Mouse (Mus musculus) cerebellum, postnatal 4 days (tissue): ENCODE data around the gene Swap70.
A peak's percentile ranks its signal among the peaks of the same experiment; 100 is the strongest.

Experiments used
- DNase-seq, 2 experiments: peaks; one replicate each; pipeline ENCODE4 v3.0.0; 2022; ENCODE audit warnings: low spot score in 2 of 2, mixed read lengths in 1 of 2

The Swap70 gene

DNA sequence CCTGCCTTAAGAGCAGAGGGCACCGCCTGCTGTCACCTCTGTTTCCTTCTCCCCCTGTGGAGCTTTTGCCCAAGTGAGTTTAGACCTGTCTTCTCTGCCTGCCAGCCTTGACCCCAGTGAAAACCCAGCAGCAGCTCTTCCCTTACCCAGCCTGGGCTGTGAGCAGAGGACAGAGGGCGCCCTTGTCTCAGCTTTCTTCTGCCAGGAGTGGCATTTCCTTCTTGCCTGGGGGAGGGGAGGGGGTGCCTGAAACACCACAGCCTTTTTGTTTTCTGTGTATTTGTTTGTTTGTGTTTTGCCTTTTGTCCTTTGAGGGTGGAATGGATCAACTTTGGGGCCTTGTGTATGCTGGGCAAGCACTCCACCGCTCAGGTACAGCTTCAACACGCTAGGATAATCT is 50.9 kb downstream of the Swap70 start:
- no peak for DNase-seq

DNA sequence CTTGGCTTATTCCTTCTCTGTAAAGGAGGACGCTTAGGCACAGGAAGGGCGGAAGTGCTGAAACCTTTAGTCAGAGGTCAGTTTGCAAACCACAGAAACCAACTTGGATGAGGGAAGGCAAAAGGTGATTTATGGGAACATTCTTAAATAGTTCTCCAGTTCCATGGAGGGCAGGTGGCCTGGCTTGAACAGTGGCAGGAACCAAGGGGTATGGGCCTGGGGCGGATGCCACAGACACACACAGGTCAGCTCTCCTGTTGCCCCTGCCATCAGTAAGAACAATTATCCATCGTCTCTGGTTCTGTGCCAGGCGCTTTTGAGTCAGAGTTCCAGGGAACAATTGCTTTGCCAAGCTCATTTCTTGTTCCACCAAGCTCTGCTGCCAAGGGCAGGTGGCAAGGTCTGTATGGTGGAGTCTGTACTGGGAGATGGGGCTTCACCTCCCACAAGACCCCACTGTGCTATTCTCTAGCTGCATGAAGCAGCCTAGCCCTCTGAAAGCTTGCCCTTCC is 56.3 kb downstream of the Swap70 start:
- DNase-seq: no peak

DNA sequence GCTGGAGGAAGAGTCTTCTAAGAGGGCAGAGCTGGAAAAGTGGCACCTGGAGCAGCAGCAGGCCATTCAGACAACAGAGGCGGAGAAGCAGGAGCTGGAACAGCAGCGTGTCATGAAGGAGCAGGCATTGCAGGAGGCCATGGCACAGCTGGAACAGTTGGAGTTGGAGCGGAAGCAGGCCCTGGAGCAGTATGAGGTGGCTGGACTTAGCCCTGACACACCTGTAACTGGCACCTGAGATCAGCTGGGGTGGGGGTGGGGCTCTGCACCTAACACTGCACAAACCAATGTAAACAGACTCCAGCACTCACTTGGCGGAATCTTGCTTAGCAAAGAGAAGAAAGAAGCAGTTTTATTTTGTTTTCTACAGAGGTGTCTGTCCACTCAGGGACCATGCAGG is 57.7 kb downstream of the Swap70 start:
- no peak for DNase-seq

DNA sequence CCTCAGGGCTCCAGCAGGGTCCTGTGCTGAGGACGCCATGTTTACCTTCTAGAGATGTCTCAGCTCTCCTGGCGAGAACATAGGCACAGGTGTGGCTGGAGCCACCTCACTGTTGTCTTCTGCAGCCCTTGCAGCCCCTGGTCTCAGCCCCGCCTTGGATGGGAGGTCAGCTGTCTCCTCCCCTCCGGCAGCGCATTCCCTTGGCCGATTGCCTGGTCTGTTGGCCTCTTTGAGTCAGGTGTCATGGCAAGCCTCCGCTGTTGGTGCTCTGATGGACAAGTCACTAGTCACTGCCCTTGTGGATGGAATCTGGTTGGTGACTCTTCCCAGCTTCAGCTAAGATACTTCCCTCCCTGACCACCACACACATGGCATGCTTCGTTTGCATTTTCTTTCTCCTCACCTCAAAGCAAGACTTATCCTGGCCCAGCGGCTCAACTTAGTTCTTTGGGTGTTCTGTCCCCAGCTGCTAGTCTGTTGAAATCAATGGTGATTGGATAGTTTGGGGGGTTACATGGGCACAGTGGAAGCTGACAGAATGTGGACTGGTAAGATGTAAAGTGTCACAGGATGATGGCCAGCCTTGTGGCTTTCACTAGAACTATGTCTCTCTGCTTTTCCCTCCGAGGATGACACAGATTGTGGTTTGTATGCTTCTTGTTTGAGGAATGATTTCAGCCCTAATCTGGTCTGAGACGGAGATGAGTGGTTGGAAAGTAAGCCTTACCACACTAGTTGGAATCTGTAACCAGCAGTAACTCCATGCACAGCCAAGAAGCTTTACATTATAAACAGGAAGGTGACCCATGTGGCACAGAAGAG is 60.1 kb downstream of the Swap70 start:
- no peak for DNase-seq

DNA sequence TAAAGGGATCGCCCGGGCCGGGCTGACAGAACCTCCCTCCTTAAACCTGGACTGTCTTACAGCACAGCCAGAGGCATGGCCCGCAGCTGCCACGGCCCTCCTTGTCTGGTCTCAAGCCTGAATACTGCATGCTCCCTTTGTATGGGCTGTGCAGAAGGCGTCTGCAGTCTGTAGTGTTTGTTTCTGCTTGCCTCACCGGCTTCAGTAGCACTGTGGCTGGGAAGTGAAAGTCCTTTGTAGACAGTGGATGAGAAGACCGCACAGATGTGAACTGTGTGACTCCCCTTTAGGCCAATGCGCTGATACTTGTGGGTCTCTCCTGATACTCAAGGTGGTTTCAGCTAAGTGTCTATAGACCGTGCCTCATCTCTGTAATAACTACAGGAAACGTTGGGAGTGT is 61.3 kb downstream of the Swap70 start:
- DNase-seq: no peak

DNA sequence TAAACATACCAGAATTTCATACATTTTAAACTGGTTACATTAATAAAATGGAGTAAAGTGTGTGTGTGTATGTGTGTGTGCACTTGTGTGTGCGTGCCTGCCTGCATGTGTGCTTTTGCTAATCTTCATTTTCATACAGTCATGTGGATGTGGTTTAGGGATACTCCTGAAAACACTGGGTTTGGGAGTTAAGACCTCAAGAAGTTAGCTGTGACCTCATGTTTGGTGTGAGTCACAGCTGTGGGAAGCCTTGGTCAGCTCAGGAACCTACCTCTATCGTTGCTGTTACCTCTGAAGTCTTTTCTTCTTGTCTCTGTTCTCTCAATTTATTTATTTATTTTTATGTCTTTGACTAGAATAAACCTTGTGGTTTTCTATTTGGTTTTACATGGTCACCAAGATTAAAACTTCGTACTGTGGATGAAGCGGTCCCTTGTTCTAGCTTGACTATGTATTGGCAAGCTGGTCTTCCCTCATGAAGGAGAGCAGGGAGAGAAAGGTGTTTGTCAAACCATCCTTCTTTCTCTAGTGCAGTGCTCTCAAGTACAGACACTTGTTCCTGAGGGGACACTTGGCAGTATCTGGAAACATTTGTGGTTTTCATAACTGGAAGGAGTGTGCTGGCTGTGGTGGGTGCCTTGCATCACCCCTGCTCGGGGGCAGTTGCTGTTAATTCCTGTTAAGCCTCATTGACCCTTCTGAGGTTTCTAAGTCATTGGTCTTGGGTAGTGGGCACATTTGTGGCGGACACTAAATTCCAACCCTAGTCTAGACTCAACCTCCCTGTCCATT is 62.2 kb downstream of the Swap70 start:
- no peak for DNase-seq

DNA sequence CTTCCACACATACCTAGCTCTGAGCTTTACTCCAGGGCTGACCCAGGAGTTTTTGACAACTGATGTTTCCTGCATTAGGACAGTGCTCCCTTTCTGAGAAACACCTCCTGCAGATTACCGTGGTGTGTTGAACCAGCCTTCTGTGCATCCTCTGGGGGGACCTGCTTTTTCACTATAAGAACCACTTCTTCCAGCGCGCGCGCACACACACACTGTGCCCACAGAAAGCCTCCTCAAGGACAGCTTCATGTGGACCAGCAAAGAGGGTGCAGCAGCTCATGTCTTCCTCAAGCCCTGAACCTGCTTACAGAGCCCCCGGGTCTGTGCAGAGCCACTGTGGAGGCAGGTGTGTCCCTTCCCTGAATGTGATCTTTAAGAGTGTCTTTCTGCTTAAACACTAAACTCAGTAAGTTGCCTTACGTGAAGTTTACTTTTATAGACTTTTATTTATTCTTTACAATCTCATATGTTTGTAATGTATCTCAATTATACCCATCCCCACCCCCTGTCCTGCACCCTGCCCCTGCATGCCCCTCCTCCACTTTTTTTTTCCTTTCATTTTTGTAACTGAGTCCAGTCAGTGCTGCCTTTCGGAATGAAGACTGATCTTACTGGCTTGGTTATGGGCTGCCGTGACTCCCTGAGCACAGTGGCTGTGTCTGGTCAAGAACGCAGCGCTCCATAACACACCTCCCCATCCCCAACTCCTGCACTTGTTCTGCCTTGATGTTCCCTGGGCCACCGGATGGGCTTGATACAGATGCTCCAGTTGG is 63.8 kb downstream of the Swap70 start:
- DNase-seq: no peak

DNA sequence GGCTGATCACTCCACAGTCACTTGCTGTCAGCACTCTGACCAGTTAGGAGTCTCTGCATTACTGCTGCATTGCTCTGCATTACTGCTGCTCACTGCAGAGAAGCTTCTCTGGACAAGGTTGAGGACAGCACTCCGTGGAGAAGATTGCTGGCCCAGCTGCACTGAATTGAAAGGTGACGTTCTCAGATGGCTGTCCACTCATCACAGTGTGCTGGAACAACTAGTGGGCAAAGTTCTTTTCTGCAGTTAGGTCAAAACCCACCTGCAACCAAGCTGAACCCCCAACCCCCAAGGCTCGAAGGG is 64.3 kb downstream of the Swap70 start:
- no peak for DNase-seq

DNA sequence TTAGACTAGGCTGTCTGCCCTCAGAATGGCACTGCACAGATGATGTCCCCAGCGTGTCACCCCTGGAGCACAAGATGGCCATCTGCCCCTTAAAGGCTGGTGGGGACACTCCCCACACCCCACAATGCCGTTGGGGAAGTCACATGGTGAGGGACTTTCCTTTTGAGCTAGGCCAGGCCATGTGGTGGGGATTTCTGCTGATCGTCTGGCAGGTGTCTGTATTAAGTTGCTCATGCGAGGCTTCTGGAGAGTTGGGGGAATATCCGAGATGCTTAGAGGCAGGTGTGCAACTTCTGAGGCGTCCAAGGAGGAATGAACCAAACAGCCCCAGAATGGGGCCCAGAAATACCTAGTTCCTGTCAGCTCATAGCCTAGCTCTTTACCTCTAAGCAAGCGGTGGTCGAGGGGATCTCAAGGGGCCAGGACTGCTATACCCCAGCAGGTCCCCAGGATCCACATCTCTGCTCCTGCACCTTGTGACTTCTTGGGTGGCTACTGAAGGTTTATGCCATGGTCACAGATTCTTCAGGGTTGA is 64.8 kb downstream of the Swap70 start:
- no peak for DNase-seq

DNA sequence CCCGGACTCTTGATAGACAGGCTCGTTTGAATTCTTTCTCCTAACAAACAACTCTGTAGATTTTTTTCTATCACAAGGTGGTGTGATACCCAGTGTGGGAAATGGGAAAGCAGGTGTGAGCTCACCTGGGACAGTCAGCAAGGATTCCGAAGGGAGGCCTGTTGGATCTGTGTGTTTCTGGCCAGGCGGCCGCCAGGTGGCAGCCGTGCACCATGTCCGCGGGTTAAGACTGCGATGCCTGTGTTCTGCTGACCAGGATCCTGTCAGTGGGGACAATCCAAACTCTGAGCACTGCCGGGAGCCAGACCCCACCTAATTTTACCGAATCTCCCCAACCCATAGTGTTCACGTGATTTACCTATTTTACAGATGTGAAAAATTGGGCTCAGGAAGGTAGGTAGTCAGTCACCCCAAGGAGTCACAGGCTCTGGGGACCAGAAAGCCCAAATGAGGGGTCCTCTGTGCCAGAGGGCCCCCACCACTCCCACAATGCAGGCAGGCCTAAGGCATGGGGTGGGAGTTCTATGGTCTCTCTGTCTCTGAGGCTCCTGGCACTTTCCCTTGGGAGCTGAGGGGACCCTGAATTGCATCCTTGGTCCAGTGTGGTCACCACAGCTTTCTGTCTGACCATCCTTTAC is 65.4 kb downstream of the Swap70 start:
- peak; percentile 72 to 85 for DNase-seq

DNA sequence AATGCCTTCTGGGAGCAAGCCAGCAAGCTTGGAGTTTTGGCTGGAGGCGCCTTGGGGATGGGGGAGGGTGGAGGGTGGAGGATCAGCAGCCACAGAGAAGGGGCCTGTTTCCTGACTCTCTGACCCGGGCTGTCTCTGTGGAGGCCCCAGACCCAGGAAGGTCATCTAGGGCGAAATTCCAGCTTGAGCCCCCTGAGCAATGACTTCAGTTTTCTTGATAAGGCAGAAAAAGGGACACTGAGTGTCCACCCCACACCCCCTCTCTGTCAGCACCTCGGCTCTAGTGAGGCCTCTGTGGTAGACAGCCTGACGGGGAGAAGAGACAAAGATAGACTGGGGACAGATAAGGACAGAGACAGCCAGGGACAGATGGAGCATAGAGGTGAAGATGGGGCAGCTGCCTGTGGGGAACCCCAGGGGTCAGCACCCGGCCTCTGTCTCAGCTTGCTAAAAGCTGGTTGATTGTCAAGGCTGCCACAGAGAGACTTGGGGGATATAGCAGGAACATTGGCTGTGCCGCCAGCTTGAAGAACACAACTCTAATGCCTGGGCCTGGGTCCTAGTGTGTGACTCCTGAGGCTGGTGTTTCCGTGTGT is 66.1 kb downstream of the Swap70 start:
- DNase-seq: no peak

DNA sequence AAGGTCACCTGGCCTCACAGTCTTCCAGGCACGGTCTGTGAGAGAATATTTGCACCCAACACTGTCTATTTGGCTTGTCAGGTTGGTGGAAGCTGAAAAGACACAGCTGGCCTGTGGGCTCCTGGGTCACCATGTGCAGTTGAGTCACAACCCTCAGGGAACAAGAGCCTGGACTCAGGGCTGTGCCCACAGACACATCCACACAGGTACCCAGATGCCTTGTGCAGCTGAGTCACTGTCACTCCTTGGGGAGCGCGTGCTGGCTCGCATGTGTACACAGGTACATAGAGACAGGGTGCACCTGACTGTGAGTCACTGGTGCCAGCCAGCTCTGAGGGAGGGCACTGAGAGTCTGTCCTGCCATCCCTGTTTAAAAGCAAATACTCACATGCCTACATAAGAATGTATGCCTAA is 66.7 kb downstream of the Swap70 start:
- DNase-seq: no peak

DNA sequence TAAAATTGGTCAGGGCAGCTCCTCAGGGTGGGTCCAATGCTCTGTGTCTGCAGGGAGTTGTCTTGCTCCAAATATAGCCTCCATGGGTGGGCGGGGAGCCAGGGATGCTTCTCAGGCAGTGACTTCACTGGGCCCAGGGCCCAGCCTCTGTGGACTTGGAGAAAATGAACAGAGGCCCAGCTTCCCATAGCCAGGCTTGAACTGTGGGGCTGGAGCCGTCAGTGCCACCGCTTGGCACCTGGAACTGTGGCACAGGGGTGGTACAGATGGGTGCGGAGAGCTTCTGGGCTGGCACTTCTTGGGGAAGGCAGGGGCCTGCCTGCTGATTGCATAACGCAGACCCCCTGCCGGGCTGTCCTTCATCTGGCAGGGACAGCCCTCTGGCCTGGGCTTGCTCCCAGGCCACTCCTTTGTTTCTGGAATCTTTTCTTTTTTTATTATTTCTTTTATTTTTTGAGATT is 67.2 kb downstream of the Swap70 start:
- DNase-seq: peak; percentile 36 to 64

DNA sequence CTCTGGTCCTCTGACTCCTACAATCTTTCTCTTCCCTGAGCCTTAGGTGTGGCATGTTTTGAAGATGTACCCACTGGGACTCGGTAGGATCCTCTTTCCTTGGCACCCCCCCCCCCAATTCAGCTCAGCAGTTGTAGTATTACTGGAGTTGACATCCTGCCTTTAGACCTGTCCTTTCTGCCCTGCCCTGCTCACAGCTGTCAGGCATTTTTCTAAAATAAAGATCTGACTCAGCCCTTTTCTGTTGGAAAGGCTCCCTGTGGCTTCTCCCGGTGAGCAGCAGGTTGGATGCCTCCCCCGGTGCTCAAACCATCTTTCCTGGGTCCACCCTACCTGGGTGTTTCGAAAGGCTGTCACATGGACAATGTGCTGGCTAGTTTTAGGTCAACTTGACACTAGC is 68.1 kb downstream of the Swap70 start:
- DNase-seq: no peak

DNA sequence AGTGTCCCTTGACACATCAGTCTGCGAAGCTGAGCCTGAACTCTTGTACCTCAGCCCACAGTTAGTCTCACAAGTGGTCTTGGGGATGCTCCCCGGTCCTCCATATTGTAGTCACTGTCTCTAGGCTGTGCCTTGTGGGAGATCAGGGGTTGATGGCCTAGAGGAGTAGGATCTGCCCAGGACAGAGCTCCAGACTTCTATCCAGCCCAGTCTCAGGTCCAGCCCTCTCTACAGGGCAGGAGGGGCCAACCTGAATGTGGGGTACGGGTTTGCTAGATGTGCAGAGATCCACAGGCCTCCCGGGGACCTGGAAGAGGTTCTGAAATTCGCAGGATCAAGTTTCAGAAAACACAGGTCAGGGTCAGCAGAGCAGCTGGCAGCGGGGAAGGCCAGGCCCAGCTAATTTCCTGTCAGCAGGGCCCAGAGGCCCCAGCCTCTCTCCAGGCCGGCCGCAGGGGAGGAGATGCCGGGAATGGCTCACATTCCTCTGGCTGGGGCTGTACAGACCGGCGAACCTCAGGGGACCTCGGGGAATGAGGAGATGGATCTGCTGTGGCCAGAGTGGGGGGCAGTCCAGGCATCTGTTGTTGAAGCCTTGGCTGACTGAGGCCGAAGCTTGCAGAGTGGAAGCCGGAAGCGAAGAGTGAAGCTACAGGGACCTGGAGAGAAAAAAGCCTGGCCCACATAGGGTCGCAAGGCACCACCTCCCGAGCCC is 75.5 kb downstream of the Swap70 start:
- no peak for DNase-seq

DNA sequence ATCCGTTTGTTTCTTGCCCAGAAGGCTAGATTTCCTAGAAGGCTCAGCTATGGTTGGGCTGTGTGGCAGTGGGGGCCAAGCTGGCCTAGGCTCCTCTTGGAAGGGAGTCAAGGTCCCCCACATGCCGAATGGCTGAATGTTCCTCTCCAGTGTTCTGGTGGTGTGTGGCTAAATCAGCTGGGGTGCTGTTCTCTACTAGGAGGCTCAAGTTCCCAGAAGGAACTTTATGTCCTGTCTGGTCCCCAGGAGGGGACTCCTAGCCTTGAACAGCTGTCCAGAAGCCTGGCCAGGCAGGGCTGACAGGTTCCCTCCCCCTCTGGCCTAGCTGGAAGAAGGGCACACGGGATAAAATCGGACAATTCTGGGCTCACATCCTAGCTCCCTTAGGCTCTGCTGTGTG is 76.1 kb downstream of the Swap70 start:
- no peak for DNase-seq

DNA sequence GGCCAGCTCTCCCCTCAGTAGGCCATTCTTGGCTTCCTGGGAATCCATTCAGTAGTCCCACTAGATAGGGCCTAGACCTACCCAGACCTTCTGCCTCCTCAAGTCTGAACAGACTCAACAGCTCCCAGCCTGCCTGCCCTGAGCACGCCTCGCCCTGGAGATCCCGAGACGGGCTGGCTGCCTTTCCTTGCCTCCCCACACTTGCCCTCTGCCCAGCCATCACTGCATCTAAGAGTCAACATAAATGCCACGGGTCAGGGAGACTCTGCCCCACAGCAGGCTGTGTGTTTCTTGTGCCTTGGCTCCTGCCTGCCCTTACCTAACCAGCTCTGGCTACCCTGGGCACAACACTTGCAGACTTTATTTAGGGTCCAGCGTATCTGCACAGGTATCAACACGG is 76.6 kb downstream of the Swap70 start:
- DNase-seq: no peak

DNA sequence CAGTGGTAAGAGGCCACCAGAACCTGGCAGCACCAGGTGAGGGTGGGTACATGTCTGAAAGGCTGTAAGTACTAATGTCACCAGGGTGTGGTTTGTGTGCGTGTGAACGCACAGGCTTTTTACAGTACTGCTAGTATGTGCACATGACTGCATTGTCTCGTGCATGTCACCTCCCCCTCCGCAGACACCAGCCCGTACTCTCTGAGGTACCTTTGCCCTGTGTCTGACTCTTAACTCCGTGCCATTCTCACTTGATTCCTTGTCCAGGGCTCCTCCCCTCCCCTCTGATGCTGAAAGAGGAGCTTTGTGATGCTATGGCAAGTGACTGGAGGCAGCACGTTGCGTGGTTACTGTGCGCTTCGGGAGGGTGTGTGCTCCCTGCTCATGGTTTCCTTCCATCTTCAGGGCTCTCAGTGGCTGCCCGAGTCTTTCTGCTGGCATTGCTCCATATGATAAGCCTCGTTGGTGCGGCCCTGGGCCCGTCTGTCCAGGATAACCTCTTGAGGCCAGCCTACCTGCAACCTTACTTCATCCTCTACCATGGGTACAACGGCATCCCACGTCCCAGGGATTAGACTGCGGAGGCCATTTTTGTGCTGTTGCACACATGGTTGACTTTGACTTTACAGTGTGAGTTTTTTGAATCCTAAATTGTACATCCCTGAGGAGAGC is 77.4 kb downstream of the Swap70 start:
- DNase-seq: no peak

DNA sequence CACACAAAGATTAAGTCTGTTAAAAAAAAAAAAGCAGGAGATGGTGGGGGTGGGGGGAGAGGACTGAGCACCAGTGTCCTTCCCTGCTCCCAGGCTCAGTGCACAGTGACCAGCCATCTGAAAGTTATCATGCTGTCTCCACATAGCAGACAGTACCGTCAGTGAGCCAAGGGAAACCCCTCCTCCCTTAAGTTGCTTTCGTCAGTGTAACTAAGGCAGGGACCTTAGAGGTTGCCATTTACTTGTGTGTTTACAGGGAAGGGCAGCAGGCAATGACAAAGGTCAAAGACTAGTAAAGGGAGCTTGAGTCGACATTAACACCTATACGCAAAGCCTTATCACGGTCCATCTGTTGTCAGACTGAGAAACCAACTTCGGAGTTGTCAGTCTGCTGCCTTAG is 81.4 kb downstream of the Swap70 start:
- no peak for DNase-seq

DNA sequence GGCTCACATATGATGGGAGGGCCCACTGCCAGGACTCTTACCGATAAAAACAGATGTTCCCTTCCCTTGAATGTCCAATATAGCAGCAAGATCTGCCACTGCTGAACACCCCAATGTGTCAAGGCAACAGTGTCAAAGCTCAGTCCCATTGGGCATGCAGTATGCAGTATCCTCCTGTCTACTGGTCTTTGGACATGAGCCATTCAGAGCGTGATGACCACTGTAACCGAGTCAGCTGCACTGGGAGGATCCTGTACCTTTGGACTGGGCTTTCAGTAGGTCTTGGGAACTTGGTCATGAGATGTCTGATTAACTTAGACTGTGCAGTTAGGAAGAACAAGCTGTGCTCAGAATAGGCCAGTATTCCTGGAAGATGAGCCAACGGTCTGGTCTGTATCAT is 84.0 kb downstream of the Swap70 start:
- no peak for DNase-seq
